Mouse (Mus musculus) brain, embryonic 14.5 days (tissue): Measurements from ENCODE around the gene Wnt7a. TPM values are rescaled to one million over a fixed set of nuclear protein-coding genes. Genes with fewer than 3 reads are reported as not detected.
A peak's percentile ranks its signal among the peaks of the same experiment; 100 is the strongest.

Source experiments
- DNase-seq: peaks from one replicate; pipeline ENCODE4 v3.0.0-alpha.2; 2011; ENCODE audit warnings: low read depth
- CTCF ChIP-seq: fragments of 200-500 bp; IDR thresholded peaks from 2 replicates; pipeline ENCODE4 v1.5.1; 2012; ENCODE audit warnings: inconsistent platforms, mild to moderate bottlenecking, moderate library complexity, borderline replicate concordance; ENCODE audit not compliant: insufficient read depth, insufficient read length; ENCODE audit errors: extremely low read depth
- POLR2A ChIP-seq: fragments of 200-500 bp; IDR thresholded peaks from 2 replicates; pipeline ENCODE4 v1.6.1; 2012; ENCODE audit warnings: mild to moderate bottlenecking, inconsistent platforms, borderline replicate concordance; ENCODE audit not compliant: poor library complexity, insufficient read depth, insufficient read length, severe bottlenecking; ENCODE audit errors: extremely low read depth
- polyA plus RNA-seq: library from polyadenylated mRNA; depleted of rRNA; stranded (reverse); fragments of >200 nt; gene quantifications from 2 replicates; pipeline ENCODE4 v1.2.3, GENCODE M21; 2012

The Wnt7a gene
- polyA plus RNA-seq, 1 experiment = 18.0 TPM

GRCm38 (mm10) chr6:91372977-91373376, 38.2 kb downstream of the Wnt7a start:
- TF ChIP-seq POLR2A (no peak), CTCF (no peak)
- no peak for DNase-seq

- DNase-seq = no peak
- TF ChIP-seq POLR2A = no peak
- TF ChIP-seq CTCF = no peak
These were observed 38.6 kb downstream of the Wnt7a start for GRCm38 (mm10) chr6:91372586-91372971.

- DNase-seq = peak; percentile 65
- TF ChIP-seq POLR2A (no peak), CTCF (no peak)
These were observed 39.1 kb downstream of the Wnt7a start for GRCm38 (mm10) chr6:91371912-91372585.

- TF ChIP-seq POLR2A (no peak), CTCF (no peak)
- no peak for DNase-seq
These were observed 44.4 kb downstream of the Wnt7a start for GRCm38 (mm10) chr6:91366781-91367180.

- TF ChIP-seq CTCF (no peak), POLR2A (no peak)
- no peak for DNase-seq
These were observed 45.7 kb downstream of the Wnt7a start for GRCm38 (mm10) chr6:91365480-91365879.

GRCm38 (mm10) chr6:91362756-91363155, 48.4 kb downstream of the Wnt7a start:
- DNase-seq = no peak
- TF ChIP-seq CTCF = no peak
- TF ChIP-seq POLR2A = no peak

GRCm38 (mm10) chr6:91360998-91361397, 50.2 kb downstream of the Wnt7a start:
- DNase-seq = no peak
- no peak for TF ChIP-seq POLR2A
- TF ChIP-seq CTCF = no peak

GRCm38 (mm10) chr6:91360371-91360690, 50.8 kb downstream of the Wnt7a start:
- no peak for DNase-seq
- no peak for TF ChIP-seq CTCF
- no peak for TF ChIP-seq POLR2A

GRCm38 (mm10) chr6:91359672-91360370, 51.3 kb downstream of the Wnt7a start:
- peak; percentile 92 for DNase-seq
- TF ChIP-seq POLR2A (no peak), CTCF (no peak)

- no peak for TF ChIP-seq CTCF
- no peak for DNase-seq
These were observed 52.1 kb downstream of the Wnt7a start for GRCm38 (mm10) chr6:91358866-91359656.

- TF ChIP-seq CTCF = no peak
- no peak for TF ChIP-seq POLR2A
- no peak for DNase-seq
These were observed 52.8 kb downstream of the Wnt7a start for GRCm38 (mm10) chr6:91358394-91358793.
